16 mouse cellular contexts compared by ENCODE assay signal in genomic region chr4:75714652-75715051, GRCm38 (mm10).
"Had no signal": no experiment of that assay in that cellular context is flagged by ENCODE, and none has a peak within 500 bp of the region (broad histone marks: within the 10 kb centered on the region; RNA-seq: fewer than 3 reads in every experiment).

No protein-coding gene starts in this region.

- H3K4me1 ChIP-seq: neural tube, embryonic 12.5 days; neural tube, embryonic 13.5 days; neural tube, embryonic 15.5 days; stomach, embryonic 15.5 days had no signal

- H3K4me3 ChIP-seq: neural tube, embryonic 12.5 days; neural tube, embryonic 13.5 days; neural tube, embryonic 15.5 days; stomach, embryonic 15.5 days had no signal

- H3K36me3 ChIP-seq: neural tube, embryonic 12.5 days; neural tube, embryonic 13.5 days; neural tube, embryonic 15.5 days; stomach, embryonic 15.5 days had no signal

- H3K4me2 ChIP-seq: neural tube, embryonic 12.5 days; neural tube, embryonic 13.5 days; neural tube, embryonic 15.5 days; stomach, embryonic 15.5 days had no signal

- DNase-seq: retina, postnatal 1 day; right cerebral cortex, adult 18-20 months; right cerebral cortex, postnatal 14 days; right cerebral cortex, postnatal 25 days; right cerebral cortex, postnatal 4 days; spleen, adult 18-20 months; thymus, adult 18-20 months; thymus, adult 2 months; thymus, postnatal 14 days; thymus, postnatal 25 days; thymus, postnatal 36 days had no signal

- H3K27ac ChIP-seq: neural tube, embryonic 12.5 days; neural tube, embryonic 13.5 days; neural tube, embryonic 15.5 days; stomach, embryonic 15.5 days; stomach, postnatal 0 days had no signal

- H3K9me3 ChIP-seq: neural tube, embryonic 12.5 days; neural tube, embryonic 13.5 days; neural tube, embryonic 15.5 days; stomach, embryonic 15.5 days had no signal

- H3K27me3 ChIP-seq: neural tube, embryonic 12.5 days; neural tube, embryonic 13.5 days; neural tube, embryonic 15.5 days; stomach, embryonic 15.5 days had no signal

- H3K9ac ChIP-seq: neural tube, embryonic 12.5 days; neural tube, embryonic 13.5 days; neural tube, embryonic 15.5 days; stomach, embryonic 15.5 days had no signal
